Mouse (Mus musculus) olfactory bulb, adult 2 months (tissue): Measurements from ENCODE around the gene Nr5a2. TPM values are rescaled to one million over a fixed set of nuclear protein-coding genes. Genes with fewer than 3 reads are reported as not detected.

ENCODE experiments used
- H3K27ac ChIP-seq: fragments of 200-500 bp; 2 replicates; pipeline ENCODE4 v1.5.1; 2012; ENCODE audit warnings: low read depth, low read length; ENCODE audit not compliant: insufficient read depth
- H3K4me1 ChIP-seq: fragments of 200-500 bp; 2 replicates; pipeline ENCODE4 v1.6.1; 2012; ENCODE audit warnings: low read length; ENCODE audit not compliant: control insufficient read depth, insufficient read depth
- H3K4me3 ChIP-seq: fragments of 200-500 bp; 2 replicates; pipeline ENCODE4 v1.5.1; 2012; ENCODE audit warnings: mild to moderate bottlenecking, low read depth, low read length, moderate library complexity; ENCODE audit not compliant: insufficient read depth
- CTCF ChIP-seq: fragments of 200-500 bp; IDR thresholded peaks from 2 replicates; pipeline ENCODE4 v1.5.1; 2012; ENCODE audit warnings: low read depth, mild to moderate bottlenecking, low read length, moderate library complexity; ENCODE audit not compliant: insufficient read depth
- POLR2A ChIP-seq: fragments of 200-500 bp; IDR thresholded peaks from 2 replicates; pipeline ENCODE4 v1.6.1; 2012; ENCODE audit warnings: mild to moderate bottlenecking, low read depth, low read length, moderate library complexity; ENCODE audit not compliant: insufficient read depth
- WGBS: fragments of 180-500 bp; shearing (Covaris S2); methylation state at CpG from one replicate; pipeline ENCODE4 v1.1.7; 2018; 5-methylcytosine and 5-hydroxymethylcytosine counted together
- polyA plus RNA-seq: library from polyadenylated mRNA; stranded (reverse); fragments of >200 nt; gene quantifications from 2 replicates; pipeline ENCODE4 v1.2.4, GENCODE M21; 2012; ENCODE audit warnings: low replicate concordance; ENCODE audit not compliant: missing spikeins, insufficient read depth, insufficient read length

Gene Nr5a2
- not detected in 2 replicates for polyA plus RNA-seq

GRCm38 (mm10) chr1:136960428-136961012 is at the start of gene Nr5a2:
TSS of gene Nr5a2 (minus strand) at chr1:136960448.
- Histone ChIP-seq H3K4me3 (no peak within 1 kb of the TSS), H3K4me1 (no peaks in the 10 kb centered on the region), H3K27ac (no peak within 1 kb of the TSS)
- no peak for TF ChIP-seq CTCF
- no peak for TF ChIP-seq POLR2A
- 78% methylated on average over 4 of the region's 4 CpGs for WGBS

- Histone ChIP-seq H3K27ac (no peak overlapping the region), H3K4me3 (no peak overlapping the region), H3K4me1 (no peaks in the 10 kb centered on the region)
- WGBS = 82% methylated on average over 6 of the region's 6 CpGs
- TF ChIP-seq CTCF = no peak
- no peak for TF ChIP-seq POLR2A
Observed at GRCm38 (mm10) chr1:137008726-137009239, 48.5 kb upstream of the Nr5a2 start.

GRCm38 (mm10) chr1:137003816-137004215 is 43.6 kb upstream of the Nr5a2 start:
- Histone ChIP-seq H3K4me1 (no peaks in the 10 kb centered on the region), H3K4me3 (no peak overlapping the region), H3K27ac (no peak overlapping the region)
- no peak for TF ChIP-seq POLR2A
- no peak for TF ChIP-seq CTCF
- 94% methylated on average over 1 of the region's 1 CpGs for WGBS

GRCm38 (mm10) chr1:137003144-137003543 is 42.9 kb upstream of the Nr5a2 start:
- Histone ChIP-seq H3K4me3 (no peak overlapping the region), H3K4me1 (no peaks in the 10 kb centered on the region)
- WGBS = 95% methylated on average over 1 of the region's 1 CpGs

GRCm38 (mm10) chr1:136991762-136992352 is 31.6 kb upstream of the Nr5a2 start:
- no peak for TF ChIP-seq POLR2A
- TF ChIP-seq CTCF = no peak
- no peaks in the 10 kb centered on the region for H3K4me1 ChIP-seq
- H3K27ac ChIP-seq = no peak overlapping the region
- 85% methylated on average over 8 of the region's 8 CpGs for WGBS
- no peak overlapping the region for H3K4me3 ChIP-seq

More at GRCm38 (mm10) chr1:137003144-137003543, 42.9 kb upstream of the Nr5a2 start:
- TF ChIP-seq POLR2A (no peak), CTCF (no peak)
- no peak overlapping the region for H3K27ac ChIP-seq

GRCm38 (mm10) chr1:136980253-136980893 is 20.1 kb upstream of the Nr5a2 start:
- TF ChIP-seq POLR2A (no peak), CTCF (no peak)
- Histone ChIP-seq H3K27ac (no peak overlapping the region), H3K4me1 (no peaks in the 10 kb centered on the region), H3K4me3 (no peak overlapping the region)
- WGBS = 89% methylated on average over 5 of the region's 5 CpGs

GRCm38 (mm10) chr1:136977867-136978266 is 17.6 kb upstream of the Nr5a2 start:
- H3K4me3 ChIP-seq = no peak overlapping the region
- WGBS = 84% methylated on average over 3 of the region's 3 CpGs
- no peak for TF ChIP-seq POLR2A
- no peak for TF ChIP-seq CTCF
- no peak overlapping the region for H3K27ac ChIP-seq
- no peaks in the 10 kb centered on the region for H3K4me1 ChIP-seq

GRCm38 (mm10) chr1:136974040-136974439 is 13.8 kb upstream of the Nr5a2 start:
- whole genome bisulfite sequencing = 80% methylated on average over 3 of the region's 3 CpGs
- Histone ChIP-seq H3K4me3 (no peak overlapping the region), H3K4me1 (no peaks in the 10 kb centered on the region), H3K27ac (no peak overlapping the region)
- TF ChIP-seq CTCF (no peak), POLR2A (no peak)

GRCm38 (mm10) chr1:136973016-136973415 is 12.8 kb upstream of the Nr5a2 start:
- Histone ChIP-seq H3K4me3 (no peak overlapping the region), H3K27ac (no peak overlapping the region), H3K4me1 (no peaks in the 10 kb centered on the region)
- 88% methylated on average over 5 of the region's 5 CpGs for WGBS
- TF ChIP-seq CTCF (no peak), POLR2A (no peak)

- H3K27ac ChIP-seq = no peak overlapping the region
- 94% methylated on average over 8 of the region's 8 CpGs for WGBS
- no peak overlapping the region for H3K4me3 ChIP-seq
- H3K4me1 ChIP-seq = no peaks in the 10 kb centered on the region
- no peak for TF ChIP-seq CTCF
- no peak for TF ChIP-seq POLR2A
Observed at GRCm38 (mm10) chr1:136970995-136971394, 10.7 kb upstream of the Nr5a2 start.
